Mouse (Mus musculus): Measurements from ENCODE around the gene Olfr1396.

The Olfr1396 gene

DNA sequence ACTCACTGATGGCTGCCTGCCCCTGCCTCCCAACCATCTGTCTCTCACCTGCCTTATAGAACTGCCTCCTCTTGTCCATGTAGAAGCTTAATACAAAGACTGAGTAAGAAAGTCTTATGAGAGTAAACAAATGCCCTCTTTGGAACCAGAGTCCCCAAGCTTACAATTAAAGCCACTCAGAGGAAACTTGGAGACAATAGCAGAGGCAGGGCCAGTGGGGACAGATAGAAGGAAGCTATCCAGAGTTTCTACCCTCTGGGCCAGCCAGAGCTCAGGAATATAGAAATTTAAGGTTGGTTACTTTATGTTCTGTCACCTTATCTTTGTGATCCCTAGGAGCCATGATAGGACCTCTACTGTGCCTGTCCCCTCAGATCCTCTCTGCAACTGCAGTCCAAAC is at the start of gene Olfr1396:
TSS of gene Olfr1396 (minus strand) at position 101 of the 400 bp plus-strand sequence.
- no peak for DNase-seq

DNA sequence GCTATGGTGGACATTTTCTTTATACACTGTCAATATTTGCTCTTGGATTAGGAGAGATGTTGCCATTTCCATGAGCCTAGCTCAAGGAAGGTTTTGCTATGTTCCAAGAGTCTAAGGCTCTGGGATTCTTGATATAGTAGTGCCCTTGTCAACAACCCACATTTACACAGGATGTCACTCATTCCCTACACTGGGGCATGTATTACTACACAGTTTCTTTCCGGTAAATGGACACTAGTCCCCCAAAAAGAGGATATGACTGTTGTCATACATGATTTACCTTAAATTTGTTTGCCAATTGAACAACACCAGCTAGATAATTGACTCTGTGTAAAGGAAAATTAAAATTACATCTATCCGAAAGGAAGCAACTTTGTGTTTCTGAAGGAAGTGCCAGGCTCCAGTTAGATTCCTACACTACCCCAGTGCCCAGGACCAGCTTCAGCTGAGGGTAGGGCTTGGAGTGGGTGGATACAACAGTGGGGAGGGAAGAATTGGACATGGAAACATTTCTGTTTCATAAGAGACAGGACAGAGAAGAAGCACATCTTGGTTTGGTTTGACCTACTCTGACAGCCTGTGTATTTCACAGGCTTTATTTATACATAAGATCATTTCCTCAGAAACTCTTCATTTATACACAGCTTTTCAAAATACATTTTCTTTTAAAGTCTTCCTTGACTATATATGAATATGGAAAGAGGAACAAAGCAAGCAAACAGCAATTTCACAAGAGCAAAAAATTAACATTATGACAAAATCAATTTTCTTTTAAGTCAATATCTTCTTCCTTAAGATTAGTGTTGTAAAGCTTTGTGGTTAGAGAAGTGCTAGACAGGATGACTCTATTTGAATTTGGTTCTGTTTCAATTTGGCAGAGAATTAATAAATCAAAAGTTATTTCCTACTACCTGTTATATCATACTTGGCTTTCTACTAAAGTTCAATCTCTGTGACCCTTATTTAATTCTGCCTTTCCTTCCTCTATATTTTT is 42.4 kb upstream of the Olfr1396 start:
- no peak for DNase-seq

GRCm38 (mm10) chr11:49154077-49154476 is 39.4 kb upstream of the Olfr1396 start, which contains the start of gene Olfr1394:
Gene Olfr1394, plus strand, starts transcription at chr11:49154377.
- no peak for DNase-seq

GRCm38 (mm10) chr11:49141974-49142373 is 27.3 kb upstream of the Olfr1396 start, which contains the start of gene Olfr1395:
Gene Olfr1395, plus strand, starts transcription at chr11:49142274.
- DNase-seq = no peak

- peak; percentile 51 for DNase-seq
Observed at GRCm38 (mm10) chr11:49124169-49124568, 9.5 kb upstream of the Olfr1396 start.

- no peak for DNase-seq
Observed at GRCm38 (mm10) chr11:49119635-49120034, 5.0 kb upstream of the Olfr1396 start.

DNA sequence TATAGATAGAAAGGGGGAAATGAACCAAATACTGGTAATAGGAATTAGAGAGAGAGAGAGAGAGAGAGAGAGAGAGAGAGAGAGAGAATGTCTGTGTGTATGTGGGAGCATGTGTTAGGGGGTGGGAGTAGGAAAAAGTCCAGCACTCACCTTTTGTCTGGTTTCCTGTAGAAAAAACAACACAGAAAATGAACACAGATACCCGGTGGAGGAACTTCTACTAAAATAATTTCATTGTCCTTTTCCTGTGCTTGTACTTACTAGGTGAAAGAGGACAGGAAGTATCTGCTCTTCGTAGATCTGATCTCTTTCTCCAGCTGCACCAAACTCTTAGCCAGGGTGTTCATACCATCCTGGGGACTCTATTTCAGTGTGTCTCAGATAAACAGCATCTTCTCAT is 516 bp downstream of the Olfr1396 start:
- no peak for DNase-seq

GRCm38 (mm10) chr11:49112624-49113219 is 2.0 kb downstream of the Olfr1396 start:
- DNase-seq = no peak

DNA sequence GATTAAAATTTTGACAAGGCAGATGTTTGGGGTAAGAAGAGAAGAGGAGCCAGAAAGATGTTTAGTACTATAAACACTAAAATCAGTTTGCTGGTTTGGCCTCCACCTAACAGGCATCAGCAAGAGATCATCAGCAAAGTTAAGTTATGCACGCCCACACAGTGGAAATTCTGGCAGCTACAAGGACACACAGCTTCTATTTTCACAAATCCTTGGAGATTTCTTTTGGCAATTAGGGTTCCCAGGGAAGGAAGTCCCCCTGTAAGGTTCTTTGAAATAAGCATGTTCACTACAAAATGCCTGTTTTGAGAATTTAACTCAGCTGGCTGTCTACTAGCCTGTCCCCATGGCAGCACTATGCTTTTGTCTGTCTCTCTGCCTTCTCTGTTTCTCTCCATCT is 3.7 kb downstream of the Olfr1396 start:
- DNase-seq = no peak

GRCm38 (mm10) chr11:49108833-49109232 is 5.8 kb downstream of the Olfr1396 start:
- peak; percentile 45 for DNase-seq

DNA sequence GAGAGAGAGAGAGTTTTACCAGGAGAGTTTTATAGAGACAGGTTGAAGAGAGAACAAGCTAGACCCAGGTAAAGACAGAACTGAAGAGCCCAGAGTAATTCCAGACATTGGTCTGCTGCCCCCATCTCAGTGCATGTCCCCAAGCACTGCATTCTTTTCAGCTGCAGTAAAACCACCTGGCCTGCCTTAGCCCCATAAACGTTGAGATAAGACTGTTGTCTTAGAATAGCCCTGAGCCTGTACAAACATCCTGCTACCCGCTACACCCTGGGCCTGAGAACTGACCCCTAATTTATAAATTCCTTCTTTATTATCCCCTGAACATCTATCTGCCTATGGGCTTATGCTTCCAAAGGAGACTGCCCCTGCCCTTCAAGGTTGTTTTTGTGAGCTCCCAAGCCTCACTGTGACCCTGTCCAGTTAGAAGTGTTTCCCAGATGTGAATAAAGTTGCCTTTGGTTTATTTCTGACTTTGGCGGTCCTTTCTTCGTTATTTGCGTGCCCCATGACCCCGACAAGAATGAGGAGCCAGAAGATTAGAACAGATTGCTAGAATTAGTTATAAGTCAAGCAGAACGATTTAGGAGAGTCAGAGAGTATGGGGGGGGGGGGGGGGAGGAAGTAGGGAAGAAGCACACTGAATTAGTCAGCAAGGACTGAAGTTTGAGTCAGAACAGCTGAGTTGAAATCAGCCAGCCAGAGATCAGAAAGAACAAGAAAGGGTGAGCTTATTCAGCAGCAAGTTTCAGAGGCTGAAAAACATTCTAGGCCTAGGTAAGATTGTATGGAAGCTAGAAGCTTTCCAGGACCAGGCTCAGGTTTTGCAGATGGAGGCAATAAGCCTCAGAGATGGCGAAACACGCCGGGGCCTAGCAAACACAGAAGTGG is 6.8 kb downstream of the Olfr1396 start:
- DNase-seq = no peak

GRCm38 (mm10) chr11:49105752-49106151 is 8.9 kb downstream of the Olfr1396 start:
- DNase-seq = no peak

GRCm38 (mm10) chr11:49103047-49103693 is 11.5 kb downstream of the Olfr1396 start:
- DNase-seq = peak; percentile 91

GRCm38 (mm10) chr11:49101500-49101899 is 13.2 kb downstream of the Olfr1396 start:
- no peak for DNase-seq

DNA sequence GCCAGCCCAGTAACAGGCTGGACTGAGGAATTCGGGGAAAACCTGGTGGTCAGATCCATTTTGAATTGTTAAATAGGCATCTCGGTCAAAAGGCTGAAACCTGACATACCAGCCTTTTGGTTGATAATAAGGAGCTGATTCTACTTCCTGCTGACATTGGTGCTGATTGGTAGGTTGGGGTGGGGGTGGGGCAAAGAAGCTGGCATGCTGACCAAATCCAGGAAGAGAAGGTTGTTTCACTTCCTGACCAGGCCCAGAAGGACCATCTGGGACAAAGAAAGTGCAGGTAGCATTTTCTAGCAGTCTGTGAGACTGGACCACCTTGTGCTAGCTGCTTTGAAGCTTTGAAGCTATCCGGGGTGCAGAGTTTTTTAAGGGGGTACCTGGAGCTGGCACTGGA is 14.3 kb downstream of the Olfr1396 start:
- DNase-seq = peak; percentile 38

DNA sequence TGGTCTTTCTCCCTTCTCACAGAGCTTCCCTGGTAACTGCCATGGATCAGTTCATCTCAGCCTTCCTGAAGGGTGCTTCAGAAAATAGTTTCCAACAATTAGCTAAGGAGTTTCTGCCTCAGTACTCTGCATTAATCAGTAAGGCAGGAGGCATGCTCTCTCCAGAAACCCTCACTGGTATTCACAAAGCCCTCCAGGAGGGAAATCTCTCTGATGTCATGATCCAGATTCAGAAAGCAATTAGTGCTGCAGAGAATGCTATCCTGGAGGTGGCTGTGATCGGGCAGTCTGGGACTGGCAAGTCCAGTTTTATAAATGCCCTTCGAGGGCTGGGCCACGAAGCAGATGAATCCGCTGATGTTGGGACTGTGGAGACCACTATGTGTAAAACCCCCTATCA is 19.3 kb downstream of the Olfr1396 start:
- no peak for DNase-seq

DNA sequence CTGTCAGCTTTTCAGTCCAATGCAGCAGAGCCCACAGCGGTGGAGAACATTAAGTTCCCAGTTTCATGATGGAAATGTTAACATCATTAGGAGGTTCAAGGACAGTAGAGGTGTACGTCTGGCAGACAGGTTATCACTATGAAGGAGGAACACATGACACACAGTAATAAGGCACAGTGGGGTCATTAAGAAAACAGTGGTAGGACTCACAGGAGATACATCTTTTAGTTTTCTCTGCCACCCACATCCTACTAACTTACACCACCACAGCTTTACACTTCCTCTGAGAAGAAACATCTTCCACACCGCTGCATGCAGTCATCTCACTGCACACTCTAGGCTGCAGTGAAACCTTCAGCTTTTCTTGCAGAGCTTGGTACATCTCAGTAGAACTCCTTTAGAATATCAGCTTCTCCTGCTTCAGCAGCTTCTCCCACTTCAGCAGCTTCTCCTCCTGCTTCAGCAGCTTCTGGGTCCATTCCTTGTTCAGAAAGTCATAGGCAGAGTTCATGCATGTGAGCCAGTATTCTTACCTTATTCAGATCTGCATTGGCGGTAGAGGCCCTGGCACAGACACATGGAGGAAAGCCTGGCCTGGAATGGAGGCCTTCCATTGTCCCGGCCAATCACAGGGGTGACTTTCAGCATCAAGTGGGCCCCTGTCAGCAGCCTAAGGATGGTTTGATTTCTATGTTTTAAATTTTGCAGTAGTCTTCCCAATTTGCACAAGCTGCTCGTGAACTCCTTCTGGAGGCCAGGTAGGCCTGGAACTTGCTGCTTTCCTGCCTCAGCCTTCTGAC is 20.6 kb downstream of the Olfr1396 start:
- no peak for DNase-seq

DNA sequence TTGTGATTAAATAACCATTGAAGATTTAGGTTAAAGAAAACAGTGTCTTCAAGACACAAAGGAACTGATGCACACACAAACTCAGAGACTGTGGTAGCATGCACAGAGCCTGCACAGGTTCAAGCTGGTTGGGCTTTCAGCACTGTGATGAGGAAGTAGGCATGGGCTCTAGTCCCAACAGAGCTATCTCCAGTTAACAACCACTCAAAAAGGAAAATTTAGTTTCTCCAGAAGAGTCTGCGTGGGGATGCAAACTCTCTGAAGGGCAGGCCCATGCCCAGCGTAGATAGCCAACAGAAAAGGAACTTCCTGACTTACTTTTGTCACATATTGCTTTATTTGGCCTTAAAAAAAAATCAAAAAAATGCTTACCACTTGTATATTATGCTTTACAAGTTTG is 21.9 kb downstream of the Olfr1396 start:
- DNase-seq = no peak

DNA sequence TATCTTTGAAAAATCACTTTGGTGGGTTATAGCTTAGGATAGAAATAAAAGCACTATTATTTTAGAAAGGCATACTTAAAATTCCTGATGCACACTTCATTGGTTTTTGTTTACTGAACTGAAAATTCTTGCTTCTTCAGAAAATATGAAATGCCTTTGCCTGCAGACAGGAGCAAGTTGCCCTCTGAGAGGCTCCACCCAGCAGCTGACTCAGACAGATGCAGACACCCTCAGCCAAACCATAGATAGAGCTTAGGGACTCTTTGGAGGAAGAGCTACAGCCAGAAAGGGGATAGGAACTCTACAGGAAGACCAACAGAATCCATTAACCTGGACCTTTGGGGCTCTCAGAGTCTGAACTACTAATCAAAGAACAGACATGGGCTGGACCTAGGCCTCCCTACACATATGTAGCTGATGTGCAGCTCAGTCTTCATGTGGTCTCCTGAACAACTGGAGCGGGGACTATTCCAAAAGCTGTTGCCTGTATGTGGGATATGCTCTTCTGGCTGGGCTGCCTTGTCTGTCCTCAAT is 22.6 kb downstream of the Olfr1396 start:
- peak; percentile 40 for DNase-seq

GRCm38 (mm10) chr11:49091171-49091570 is 23.5 kb downstream of the Olfr1396 start:
- DNase-seq = no peak

- no peak for DNase-seq
Observed at GRCm38 (mm10) chr11:49090551-49090950, 24.1 kb downstream of the Olfr1396 start.

All from liver (tissue).